Mouse (Mus musculus): ENCODE measurements around the gene Fcrla.
A peak's percentile ranks its signal among the peaks of the same experiment; 100 is the strongest.

Fcrla gene

DNA sequence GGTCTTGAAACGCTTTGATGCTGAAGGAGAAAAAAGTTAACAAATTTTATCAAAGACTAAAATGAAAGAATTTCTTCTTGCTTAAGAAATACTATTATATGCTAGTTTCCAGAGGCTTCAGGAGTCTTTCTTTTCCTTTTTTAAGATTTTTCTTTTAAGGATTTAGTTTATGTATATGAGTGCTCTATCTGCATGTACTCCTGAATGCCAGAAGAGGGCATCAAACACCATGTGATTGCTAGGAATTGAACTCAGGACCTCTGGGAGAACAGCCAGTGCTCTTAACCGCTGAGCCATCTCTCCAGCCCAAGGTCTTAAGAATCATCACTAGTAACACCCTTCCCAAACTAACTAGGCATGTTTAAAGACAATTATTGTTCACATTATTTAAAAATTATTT, 55.4 kb downstream of the Fcrla start:
- TF ChIP-seq GATA4 (IDR thresholded peaks at IDR 0.05; ENCODE audit: insufficient replicate concordance, low read length) = no peak

DNA sequence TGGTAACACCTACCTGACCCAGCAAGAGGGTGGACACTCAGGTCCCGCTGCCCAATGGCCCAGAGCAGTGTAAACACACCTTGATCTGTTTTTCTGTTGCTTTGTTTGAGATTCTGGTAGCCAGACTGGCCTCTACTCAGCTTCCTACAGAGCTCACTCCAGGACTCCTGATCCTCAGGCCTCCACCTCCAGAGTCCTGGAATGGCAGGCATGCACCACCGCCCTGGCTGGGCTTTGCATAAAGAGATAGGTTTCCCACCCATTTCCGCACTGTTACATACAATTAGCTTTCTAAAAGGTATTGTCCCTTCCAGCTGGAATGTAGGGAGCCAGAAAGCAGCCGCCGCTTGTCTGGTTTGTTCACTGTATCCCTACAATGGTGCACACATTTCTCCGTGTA, 56.0 kb downstream of the Fcrla start:
- TF ChIP-seq GATA4 (IDR thresholded peaks at IDR 0.05; ENCODE audit: insufficient replicate concordance, low read length) = no peak

DNA sequence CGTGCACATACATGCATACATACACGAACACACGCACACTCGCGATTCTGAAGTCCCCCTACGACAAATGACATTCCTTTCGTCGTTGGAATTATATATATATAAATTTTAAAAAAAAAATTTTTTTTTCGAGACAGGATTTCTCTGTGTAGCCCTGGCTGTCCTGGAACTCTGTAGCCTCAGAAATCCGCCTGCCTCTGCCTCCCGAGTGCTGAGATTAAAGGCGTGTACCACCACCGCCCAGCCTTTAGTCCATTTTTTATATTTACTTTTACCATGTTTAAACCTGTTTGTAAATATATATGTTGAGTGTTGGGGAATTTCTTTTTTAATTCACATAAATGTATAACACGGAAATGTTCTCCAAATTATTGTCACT, 58.5 kb downstream of the Fcrla start:
- no peak for TF ChIP-seq GATA4 (IDR thresholded peaks at IDR 0.05; ENCODE audit: insufficient replicate concordance, low read length)

DNA sequence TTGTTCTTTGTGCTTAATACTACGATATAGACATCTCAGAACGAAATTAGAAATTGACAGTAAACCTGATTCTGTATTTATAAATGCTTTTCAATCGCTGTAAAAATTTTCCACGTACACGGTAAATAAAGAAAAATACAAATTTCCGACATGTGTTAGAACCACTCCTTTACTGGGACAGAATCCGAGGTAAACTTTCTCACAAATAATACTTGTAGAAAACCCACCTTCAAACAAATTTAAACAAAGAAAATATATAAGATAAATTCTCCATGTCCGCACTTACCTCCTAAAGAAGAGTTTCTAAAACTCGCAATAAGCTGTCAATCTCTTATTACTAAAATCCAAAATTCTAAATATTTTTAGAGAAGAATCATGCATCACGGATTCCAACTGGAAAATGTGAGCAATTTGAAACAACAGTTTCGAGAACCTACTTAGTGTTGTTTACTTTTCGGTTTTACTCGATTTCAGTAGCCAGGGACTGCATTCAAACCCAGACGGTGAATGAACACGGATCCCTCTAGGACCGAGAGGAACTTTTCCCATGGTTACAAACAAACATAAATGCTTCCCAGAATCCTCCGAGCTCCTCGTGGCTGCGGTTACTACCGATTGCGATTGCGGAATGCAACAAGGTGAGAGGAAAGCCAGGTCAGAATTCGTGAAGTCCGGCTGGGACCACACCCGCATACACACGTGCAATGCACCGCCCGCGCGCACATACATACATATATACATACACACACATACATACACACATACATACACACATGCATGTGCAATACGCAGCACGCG, 59.1 kb downstream of the Fcrla start:
- TF ChIP-seq GATA4 (IDR thresholded peaks at IDR 0.05; ENCODE audit: insufficient replicate concordance, low read length) = peak; percentile 33; the same call in 1 of the 2 replicates

DNA sequence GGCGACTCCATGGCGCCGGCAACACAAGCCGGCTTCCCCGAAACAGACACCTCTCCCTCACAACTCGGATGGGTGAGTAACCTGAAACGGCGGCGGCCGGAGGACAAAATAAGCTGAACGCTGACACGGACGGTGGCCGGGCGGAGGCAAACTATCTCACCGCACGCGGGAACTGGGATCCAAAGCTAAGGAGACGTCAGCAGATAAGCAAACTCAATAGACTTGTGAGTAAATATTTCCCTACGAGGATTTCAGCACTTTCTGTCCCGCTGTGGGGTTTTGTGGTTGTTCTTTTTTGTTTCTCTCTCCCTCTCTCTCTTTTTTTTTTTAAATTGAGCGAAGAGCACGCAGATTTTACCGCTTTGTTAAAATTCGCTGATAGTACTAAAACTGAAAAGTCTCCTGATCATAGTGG, 59.7 kb downstream of the Fcrla start, which contains the start of gene Atf6:
Atf6 (minus strand) TSS at position 81 of the 415 bp plus-strand sequence.
- peak; percentile 96 for TF ChIP-seq GATA4 (IDR thresholded peaks at IDR 0.05; ENCODE audit: insufficient replicate concordance, low read length)

Data from liver, adult (tissue).